Mouse (Mus musculus): Measurements from ENCODE around the gene Spata46.

The Spata46 gene

DNA sequence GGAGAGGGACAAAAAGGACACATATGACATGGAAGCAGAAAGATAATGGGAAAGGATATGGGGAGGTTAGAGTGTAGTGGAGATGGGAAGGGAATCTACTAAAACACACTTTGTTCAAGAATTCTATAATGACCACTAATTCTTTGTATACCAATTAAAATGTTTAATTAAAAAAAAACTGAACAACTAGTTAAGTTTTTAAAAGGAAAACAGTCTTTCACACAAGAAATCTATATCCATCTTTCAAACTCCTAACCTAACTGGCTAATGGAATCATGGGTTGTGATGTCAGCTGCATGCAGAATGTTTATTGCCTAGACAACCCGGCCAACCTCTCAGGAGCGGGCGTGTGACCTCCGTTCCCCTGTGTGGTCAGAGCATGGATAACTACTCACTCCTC is at the start of gene Spata46:
Spata46 (plus strand) TSS at position 301 of the 400 bp plus-strand sequence.
- no peak for DNase-seq (ENCODE audit: low spot score in 2 of 2)

DNA sequence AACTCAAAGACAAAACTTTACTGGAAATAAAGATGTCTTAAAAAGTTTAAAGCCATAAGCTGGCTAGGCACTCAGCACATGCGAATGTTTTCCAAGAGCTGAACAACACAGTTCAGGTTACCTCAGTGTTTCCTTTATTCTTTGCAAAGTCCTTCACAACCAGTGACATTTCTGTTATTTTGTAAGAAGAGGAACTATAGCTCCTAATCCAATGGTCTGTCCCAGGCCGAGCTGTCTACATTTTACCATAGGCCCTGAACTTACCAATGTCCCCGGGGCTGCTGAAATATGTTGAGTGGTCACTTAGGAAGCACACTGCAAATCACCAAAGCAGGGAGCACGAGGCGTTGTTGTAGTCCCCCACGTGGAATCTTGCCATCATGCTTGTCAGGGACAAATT is 38.3 kb upstream of the Spata46 start:
- no peak for DNase-seq (ENCODE audit: low spot score in 2 of 2)

DNA sequence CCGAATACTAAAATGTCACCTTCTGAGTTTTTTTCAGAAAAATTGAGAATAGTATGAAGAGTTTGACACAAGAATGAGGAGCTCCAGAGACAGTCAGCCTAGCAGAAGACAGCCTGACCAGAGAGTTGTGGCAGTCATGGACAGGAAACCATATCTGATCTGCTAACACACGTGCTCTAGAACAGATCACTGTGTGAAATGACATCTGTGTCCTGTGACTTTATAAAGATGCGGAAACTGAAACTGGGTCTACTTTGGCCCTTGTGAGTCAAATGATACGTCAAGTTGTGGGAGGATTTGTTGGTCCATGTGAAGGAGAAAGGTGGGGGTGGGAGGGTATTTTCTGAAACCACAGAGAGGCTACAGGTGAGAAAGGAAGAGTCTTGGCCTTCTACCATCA is 37.9 kb upstream of the Spata46 start:
- DNase-seq (ENCODE audit: low spot score in 2 of 2), result no peak

DNA sequence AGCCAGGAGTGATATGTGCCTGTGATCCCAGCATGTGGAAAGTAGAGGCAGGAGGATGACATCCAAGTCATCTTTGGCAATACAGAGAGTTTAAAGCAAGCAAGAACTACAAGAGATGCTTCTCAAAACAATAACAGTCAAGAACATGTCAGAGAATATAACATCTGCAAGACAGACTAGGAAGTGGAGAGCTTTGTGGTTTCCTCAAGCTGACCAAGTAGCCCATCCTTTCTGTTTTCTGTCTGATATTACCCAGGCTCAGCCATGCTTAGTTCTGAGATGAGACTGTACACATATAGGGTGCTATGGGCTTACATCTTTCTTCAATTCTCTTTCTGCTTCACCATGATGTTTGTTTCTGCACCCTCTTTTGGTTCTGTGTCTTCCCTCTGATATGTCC is 35.4 kb upstream of the Spata46 start:
- DNase-seq (ENCODE audit: low spot score in 2 of 2), result no peak

DNA sequence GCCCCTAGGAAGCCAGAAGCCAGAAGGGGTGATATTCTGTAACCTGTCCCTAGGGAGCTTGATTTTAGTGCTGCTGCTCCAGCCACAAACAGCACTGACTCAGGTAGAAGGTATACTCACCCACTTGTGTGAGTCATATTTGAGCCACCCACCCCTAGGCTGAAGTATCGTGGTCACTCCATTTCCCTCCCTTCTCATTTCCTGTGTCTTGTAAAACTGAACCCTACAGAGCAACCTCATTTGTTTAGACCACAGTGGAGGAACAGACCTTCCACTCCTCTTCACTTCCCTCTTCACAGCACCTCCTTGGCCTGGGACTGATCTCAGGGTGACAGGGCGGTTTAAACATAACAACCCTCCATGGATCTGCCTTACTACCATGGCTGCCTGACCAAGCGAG is 31.6 kb upstream of the Spata46 start, which contains the start of gene Sh2d1b1:
Sh2d1b1 (plus strand) TSS at position 305 of the 400 bp plus-strand sequence.
- no peak for DNase-seq (ENCODE audit: low spot score in 2 of 2)

DNA sequence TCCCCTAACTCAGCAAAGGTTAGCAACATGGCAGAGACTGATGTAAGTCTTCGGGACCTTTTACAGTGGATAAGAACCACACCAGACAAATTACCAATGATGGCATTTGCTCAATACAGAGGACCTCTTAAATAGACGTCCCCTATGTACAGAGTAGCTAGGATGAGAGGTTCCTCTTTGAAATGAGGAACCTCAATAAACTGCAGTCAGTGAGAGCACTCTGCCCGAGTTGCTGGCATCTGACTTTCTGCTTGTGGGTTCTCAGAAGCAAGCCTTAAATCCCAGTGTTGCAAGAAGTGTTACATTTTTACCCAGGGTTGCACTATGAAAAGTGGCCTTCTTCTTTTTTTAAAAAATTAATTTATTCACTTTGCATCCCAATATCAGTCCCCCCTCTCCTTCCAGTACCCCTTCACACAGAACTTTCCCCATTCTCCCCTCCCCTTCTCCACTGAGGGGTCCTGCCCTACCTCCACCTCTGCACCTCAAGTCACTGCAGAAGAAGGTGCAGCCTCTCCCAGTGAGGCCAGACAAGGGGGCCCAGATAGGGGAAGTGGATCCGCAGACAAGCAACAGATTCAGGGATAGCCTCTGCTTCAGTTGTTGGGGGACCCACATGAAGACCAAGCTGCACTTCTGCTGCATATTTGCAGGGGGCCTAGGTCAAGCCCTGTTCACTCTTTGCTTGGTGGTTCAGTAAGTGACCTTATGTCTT is 26.0 kb upstream of the Spata46 start:
- no peak for DNase-seq (ENCODE audit: low spot score in 2 of 2)

DNA sequence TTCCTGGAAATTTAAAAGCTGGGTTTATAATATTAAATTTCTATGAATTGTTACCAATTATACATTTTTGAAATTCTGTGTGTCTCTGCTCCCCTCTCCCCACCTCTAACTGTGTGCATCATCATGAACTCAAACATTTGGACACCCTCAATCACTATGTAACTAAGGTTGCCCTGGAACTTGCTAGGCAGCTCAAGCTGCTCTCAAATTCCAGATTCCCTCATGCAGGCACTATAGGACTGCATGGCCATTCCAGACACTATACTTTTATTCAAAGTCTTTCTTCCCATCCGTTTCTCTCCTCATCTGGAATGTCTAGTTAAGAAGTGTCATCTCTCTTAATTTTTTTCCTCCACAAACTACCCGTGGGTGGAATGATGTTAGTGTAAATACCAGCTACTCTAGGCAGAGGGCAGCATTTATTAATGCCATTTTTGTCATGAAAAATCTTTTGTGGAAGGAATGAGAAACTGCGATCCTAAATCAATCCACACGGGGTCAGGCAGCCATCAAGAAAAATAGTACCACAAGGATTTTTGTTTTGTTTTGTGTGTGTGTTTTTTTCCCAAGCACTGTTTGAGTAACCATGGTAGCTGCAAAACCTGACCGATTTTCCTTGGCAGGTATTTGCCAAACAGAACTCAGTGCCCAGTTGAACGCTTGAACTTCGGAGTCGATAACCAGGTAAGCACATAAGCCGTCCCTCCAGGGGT is 16.2 kb upstream of the Spata46 start:
- DNase-seq (ENCODE audit: low spot score in 2 of 2), result no peak

DNA sequence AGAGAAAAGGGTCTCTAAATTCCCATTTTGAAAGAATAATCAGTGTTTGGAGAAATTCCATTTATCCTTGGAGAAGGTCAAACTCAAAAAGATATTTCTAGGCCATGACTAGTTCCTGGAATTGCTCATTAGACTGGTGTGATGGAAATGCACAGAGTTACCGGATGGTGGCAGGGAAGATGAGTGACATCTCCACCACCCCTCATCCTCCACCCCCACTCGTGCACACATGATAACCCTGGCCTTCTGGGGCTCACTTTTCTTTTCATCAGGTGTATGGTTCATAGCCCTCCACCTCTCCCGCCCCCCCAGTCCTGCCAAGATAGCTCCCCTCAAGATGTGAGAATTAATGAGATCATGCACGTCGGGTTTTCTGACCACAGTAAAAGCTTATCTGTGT is 15.3 kb upstream of the Spata46 start:
- DNase-seq (ENCODE audit: low spot score in 2 of 2), result no peak

DNA sequence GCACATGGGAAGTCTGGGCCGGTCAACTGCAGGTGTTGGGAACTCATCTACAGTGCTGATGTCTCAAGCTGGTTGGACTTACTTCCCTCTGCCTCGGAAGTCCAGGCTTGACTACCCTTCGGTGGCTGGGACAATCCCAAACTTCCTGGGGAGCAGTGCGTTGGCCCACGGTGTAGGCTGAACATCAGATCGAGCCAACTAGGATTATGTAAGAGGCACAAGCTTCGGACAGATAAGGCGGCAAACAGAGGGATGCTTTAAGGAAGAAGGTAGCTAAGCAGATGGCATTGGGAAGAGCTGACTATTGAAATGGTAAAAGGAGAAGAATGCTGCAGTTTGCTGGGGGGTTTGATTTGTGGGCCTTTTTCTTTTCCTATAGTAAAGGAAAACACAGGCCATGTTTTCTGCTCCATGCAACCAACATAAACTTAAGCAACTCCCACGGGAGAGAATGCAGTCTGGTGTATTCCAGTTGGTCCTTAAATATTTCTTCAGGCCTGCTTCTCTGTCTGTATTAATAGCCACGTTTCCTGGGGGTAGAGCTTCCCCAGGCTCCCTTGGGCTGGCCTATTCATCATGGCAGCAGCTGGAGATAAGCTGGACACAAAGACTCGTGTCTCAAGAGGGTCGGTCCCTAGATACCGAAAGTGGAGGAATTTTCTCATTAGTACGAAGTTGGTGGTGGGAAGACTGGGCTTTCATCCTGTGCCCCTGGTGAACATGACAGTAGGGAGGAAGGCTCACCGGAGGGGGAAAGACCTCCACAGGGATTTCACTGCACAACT is 13.6 kb upstream of the Spata46 start:
- no peak for DNase-seq (ENCODE audit: low spot score in 2 of 2)

DNA sequence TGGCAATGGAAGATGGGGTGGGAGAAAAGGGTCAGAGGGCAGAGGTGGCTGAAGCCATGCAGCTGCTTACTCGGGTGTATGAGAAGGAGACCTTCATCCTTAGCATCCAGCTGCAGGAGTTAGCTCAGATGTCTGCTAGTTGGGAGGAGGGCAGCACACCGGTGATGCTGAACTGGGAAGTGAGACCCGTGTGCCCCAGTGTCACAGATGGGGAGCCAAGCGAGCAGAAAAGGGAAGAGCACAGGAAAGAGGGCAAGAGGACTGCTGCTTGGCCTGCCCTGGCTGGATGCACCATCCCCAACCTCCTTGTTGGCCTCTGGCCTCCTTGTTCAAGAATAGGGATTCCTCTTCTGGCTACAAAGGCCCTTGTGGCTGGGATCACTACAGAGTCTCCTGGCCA is 9.1 kb upstream of the Spata46 start:
- DNase-seq (ENCODE audit: low spot score in 2 of 2), result no peak

DNA sequence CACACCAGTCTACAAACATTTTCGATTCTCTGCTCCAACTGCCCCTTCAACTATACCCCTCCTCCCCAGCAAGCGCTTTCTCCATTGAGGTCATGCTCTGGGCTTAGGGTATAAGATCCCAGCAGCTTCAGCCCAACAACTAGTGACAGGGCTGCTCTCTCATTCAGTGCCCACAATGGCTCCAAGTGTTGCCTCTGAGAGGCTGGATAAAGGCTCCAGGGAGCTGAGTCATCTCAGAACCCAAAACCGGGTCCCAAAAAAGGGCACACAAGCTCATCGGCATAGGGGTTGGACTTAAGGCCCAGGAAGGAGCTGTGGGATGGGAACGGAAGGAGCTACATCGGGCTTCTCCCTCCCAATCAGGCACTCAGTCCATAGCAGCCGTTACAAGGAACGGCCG is 6.9 kb upstream of the Spata46 start:
- DNase-seq (ENCODE audit: low spot score in 2 of 2), result no peak

DNA sequence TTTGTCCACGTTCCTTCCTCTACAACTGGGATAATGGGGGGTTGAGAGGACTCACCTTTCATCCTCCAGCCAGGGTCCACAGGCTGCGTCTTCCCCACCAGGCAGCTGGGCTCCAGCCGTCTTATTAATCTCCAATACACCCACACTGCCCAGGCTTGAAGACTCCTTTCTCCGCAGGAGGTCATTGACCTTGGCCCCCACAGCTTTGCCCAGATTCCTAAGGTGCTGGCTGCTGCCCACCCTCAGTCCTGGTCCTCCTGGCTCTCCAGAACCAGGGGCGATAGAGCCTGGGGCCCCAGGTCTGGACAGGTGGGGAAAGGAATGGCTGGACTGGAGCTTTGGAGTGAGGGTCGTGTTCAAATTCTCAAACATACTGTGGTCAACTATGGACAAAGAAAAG is 6.1 kb upstream of the Spata46 start:
- DNase-seq (ENCODE audit: low spot score in 2 of 2), result no peak

DNA sequence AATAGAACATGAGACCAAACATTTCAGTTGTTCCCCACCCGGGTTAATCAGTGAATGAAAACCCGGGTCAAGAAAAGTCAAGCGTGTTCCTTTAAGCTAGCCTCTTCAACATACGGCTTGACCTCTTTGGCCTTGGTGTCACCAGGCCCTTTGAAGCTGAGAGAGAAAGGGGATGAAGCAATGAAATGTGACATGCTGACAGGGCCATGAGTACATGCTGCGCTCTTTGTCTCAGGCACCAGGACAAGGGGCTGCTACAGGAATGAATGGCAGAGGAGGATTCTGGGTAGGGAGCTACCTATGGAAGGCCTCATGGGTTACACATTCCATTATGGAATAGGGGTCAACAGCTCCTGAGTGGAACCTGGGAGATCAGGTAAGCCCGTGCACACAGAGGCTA is 5.5 kb upstream of the Spata46 start:
- DNase-seq (ENCODE audit: low spot score in 2 of 2), result no peak

DNA sequence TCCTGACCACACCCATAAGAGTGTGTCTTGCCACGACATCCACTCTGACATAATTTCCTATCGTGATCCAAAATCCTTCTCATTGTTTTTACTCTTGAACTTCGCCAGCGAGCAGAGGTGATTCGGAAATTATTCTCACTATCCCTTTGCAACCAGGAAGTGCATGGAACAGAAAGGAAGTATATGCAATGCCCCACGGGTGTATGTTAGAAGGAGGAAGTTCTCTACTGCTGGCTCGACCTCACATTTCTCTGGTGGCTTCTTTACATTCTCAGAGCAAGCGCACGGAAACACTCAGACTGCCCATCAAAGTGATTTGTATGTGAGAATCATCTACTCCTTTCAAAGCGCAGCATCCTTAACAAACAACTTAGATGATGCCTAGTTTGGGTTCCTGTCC is 3.6 kb upstream of the Spata46 start:
- no peak for DNase-seq (ENCODE audit: low spot score in 2 of 2)

DNA sequence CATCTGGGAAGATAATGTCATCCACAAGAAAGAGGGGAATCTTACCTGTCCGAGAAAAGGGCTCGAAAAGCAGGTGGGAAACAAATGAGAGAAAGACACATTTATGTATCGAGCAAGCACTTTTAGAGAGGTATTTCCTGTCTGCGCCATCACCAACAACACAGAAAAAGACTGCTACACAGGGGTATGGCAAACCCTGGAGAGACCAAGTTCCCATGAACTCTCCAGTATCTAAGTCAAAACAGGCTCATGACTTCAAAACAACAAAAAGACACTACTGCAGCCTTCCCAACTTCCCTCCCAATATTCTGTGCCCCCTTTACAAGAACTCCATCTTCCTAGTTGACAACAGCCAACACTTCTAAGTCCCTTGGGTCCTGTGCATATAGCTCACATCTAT is 2.4 kb upstream of the Spata46 start, which contains the start of gene Gm7694:
Gm7694 (minus strand) TSS at position 101 of the 400 bp plus-strand sequence.
- DNase-seq (ENCODE audit: low spot score in 2 of 2), result no peak

DNA sequence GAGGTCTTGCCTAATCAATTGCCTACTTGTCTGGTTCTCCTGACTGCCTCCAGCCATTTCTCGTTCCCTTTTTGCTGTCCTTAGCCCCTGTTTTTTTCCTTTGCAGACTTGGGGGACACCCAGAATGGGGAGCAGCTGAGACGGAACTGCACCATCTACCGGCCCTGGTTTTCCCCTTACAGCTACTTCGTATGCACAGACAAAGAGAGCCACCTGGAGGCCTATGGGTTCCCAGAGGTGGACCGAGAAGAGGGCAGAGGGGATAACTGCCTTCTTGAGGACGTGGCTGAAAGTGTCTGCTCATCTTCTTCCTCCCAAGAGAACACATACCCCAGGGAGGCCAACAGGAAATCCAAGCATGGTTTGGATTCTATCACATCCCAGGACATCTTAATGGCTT is 2.8 kb downstream of the Spata46 start:
- no peak for DNase-seq (ENCODE audit: low spot score in 2 of 2)

DNA sequence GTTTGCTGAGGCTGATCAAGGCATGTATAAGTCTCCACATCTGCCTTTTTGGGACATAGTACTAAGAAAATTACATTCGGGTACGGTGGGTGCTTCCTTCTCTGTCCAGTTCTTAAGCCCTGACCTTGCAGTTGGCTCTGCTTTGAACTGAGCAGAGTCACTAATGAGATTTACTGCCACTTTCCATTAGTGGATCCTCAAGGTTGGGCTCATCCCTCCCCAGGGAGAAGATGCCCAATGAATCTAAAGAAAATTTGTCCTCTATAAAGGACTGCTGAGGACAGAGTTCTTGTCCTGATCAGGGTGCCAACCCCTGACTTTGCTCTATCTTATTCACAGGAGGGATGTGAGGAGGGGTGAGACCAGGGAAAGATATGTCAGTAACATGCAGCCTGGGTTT is 13.4 kb downstream of the Spata46 start:
- no peak for DNase-seq (ENCODE audit: low spot score in 2 of 2)

DNA sequence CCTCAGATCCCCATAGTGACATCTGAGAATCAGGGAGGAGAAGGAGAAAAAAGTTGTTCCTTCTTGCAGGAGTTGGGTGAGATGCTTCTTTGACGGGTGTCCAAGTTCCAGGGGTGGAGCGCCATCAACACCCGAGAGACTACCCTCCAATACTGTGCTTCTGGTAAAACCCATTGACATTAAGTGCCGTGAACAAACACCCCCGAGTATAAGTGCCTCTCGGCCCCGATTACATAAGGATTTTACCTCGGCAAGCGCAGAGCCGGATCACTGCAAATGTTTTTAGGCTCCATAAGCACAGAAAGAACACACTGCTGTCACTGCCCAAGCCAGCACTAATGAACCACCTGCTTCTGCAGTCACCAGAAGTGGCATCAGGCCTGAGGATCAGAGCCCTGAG is 14.4 kb downstream of the Spata46 start:
- DNase-seq (ENCODE audit: low spot score in 2 of 2), result no peak

DNA sequence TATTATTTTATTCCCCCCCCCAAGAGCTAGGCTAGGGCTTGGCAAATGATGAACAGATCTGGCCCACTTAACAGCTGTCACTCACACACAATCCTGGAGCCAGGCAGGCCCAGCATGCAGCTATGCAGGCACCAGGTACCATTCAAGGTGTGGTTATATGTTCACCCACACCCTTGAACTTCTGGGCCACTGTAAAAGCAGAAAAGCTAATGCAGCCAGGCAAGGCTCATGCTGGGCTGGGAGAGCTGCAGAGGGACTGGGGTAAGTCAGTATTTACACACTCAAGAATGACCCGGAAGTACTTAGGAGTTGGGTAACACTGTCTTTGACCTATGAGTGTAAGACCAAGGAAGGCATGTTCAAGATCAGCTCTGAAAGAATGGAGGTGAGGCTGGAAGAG is 15.7 kb downstream of the Spata46 start:
- no peak for DNase-seq (ENCODE audit: low spot score in 2 of 2)

DNA sequence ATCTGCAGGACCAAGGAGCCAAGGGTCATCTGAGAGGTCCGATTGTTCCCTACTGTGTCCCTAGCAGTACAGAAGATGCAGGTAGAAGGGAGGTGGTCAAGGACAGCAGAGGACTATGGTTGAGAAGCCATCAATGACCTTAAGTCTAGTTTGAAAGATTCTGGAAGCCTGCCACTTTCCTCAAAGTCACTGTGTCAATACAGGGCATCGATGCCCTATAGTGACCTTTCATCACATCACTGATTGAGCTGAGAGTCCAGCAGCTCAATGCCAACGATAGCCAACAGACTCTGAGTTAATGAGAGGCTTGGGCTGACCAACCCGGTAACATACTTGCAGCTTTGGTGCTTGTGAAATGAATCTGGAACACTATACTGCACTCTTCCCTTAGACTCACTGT is 16.7 kb downstream of the Spata46 start:
- DNase-seq (ENCODE audit: low spot score in 2 of 2), result no peak

DNA sequence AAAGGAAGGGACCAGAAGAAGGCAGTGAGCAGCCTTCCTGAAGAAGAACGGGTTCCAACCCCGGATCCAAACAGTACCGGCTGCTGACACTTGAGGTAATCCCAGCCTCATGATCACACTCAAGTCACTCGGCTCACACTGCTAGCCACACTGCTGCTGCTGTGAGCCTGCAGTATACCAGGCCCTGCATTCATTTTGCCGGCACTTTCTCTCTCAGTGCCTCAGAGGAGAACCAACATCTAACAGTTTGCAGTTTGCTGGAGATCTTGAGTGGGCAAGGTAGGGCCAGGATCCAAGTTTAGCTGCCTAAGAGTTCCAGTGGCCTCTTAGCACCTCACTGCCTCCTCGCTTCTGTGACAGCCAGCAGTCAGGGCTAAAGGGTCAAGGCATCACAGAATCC is 23.3 kb downstream of the Spata46 start:
- no peak for DNase-seq (ENCODE audit: low spot score in 2 of 2)

DNA sequence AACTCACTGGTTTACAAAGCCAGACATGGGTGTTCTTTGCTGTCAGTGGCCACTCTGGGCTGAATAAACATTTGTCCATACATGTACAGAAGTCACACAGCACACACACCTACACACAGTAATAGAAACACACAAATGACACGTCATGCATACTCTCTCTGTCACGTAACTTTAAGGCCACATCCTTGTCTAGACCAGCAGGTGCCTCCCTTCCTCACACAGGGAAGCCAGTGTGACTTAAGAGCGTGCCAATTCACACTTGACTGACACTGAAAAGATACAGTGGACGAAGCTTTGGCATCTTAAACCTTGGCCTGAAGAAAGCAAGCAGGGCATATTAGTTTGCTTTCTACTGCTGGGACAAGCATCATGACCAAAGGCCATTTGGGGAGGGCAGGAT is 24.2 kb downstream of the Spata46 start:
- no peak for DNase-seq (ENCODE audit: low spot score in 2 of 2)

DNA sequence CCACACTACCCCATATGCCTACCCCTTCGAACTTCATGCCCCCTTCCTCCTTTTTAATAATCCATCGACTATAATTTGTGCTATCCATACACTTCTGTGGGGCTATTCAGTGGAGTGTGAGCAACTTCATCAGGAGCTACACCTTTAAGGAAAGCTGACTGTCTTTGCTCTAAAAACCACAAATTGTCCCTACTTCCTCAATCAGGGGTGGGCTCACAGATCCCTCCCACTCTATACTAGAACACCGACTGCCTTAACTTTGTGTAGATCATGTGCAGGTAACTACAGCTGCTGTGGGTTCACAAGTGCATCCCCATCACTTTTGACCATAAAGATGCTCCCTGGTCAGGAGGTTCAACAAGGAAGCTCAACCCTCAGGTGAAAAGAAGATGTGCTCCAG is 31.3 kb downstream of the Spata46 start:
- no peak for DNase-seq (ENCODE audit: low spot score in 2 of 2)
